Mouse (Mus musculus) neutrophil, adult 5-6 weeks (primary cell): ENCODE data around the gene Slc9a9. TPM values are rescaled to one million over a fixed set of nuclear protein-coding genes. Genes with fewer than 3 reads are reported as not detected.

ENCODE experiments used
- total RNA-seq: library from RNA; stranded (forward); fragments of 200-1000 nt; gene quantifications from 2 replicates; pipeline ENCODE4 v1.2.3, GENCODE M21; 2017

The Slc9a9 gene
- total RNA-seq, 1 experiment from 2014 or later, result 31.4 TPM

Other genes starting within 250 kb of the Slc9a9 start
- gene 1190002N15Rik, start 131.8 kb upstream of the Slc9a9 start, total RNA-seq, result 9.1 and 9.5 TPM in 2 replicates